Mouse (Mus musculus): Measurements from ENCODE around the gene Cracr2b. TPM values are rescaled to one million over a fixed set of nuclear protein-coding genes. Genes with fewer than 3 reads are reported as not detected.
A peak's percentile ranks its signal among the peaks of the same experiment; 100 is the strongest.

The Cracr2b gene
- polyA plus RNA-seq, 1 experiment from 2014 or later, result 8.1 TPM

GRCm38 (mm10) chr7:141458661-141459060 lies 2.2 kb upstream of the Cracr2b start:
- 91% methylated on average over 11 of the region's 11 CpGs for whole genome bisulfite sequencing
- Histone ChIP-seq H3K4me2 (replicated peaks) (no peak overlapping the region), H3K4me3 (replicated peaks; ENCODE audit: low read length) (no peak overlapping the region), H3K27ac (no peak overlapping the region), H3K4me1 (replicated peaks; ENCODE audit: control insufficient read depth, insufficient read depth, low read length) (peaks cover 11% of the 10 kb centered on the region; the same call in 1 of the 2 replicates), H3K9me3 (ENCODE audit: control insufficient read depth, low read length) (no peaks in the 10 kb centered on the region), H3K9ac (no peak overlapping the region), H3K36me3 (replicated peaks; ENCODE audit: control insufficient read depth, insufficient read depth) (peaks cover 11% of the 10 kb centered on the region), H3K27me3 (ENCODE audit: control insufficient read depth, insufficient read depth, low read length) (peaks cover 42% of the 10 kb centered on the region)
- DNase-seq (ENCODE audit: low spot score) (no peak), ATAC-seq (ENCODE audit: low FRiP score) (no peak)

GRCm38 (mm10) chr7:141459301-141459711 lies 1.6 kb upstream of the Cracr2b start:
- H3K9ac ChIP-seq, result no peak overlapping the region
- H3K9me3 ChIP-seq (ENCODE audit: control insufficient read depth, low read length), result no peaks in the 10 kb centered on the region
- 94% methylated on average over 17 of the region's 17 CpGs for WGBS
- DNase-seq (ENCODE audit: low spot score), result no peak
- no peak for ATAC-seq (ENCODE audit: low FRiP score)
- H3K27me3 ChIP-seq (ENCODE audit: control insufficient read depth, insufficient read depth, low read length), result peaks cover 49% of the 10 kb centered on the region
- no peak overlapping the region for H3K27ac ChIP-seq
- peaks cover 11% of the 10 kb centered on the region for H3K36me3 ChIP-seq (replicated peaks; ENCODE audit: control insufficient read depth, insufficient read depth)
- no peak overlapping the region for H3K4me3 ChIP-seq (replicated peaks; ENCODE audit: low read length)
- H3K4me1 ChIP-seq (replicated peaks; ENCODE audit: control insufficient read depth, insufficient read depth, low read length), result peaks cover 11% of the 10 kb centered on the region; the same call in 1 of the 2 replicates
- no peak overlapping the region for H3K4me2 ChIP-seq (replicated peaks)

- Histone ChIP-seq H3K9ac (no peak overlapping the region), H3K36me3 (replicated peaks; ENCODE audit: control insufficient read depth, insufficient read depth) (peaks cover 11% of the 10 kb centered on the region), H3K4me3 (replicated peaks; ENCODE audit: low read length) (no peak overlapping the region), H3K4me2 (replicated peaks) (no peak overlapping the region), H3K27me3 (ENCODE audit: control insufficient read depth, insufficient read depth, low read length) (peaks cover 55% of the 10 kb centered on the region), H3K9me3 (ENCODE audit: control insufficient read depth, low read length) (no peaks in the 10 kb centered on the region), H3K4me1 (replicated peaks; ENCODE audit: control insufficient read depth, insufficient read depth, low read length) (peaks cover 9% of the 10 kb centered on the region; the same call in 1 of the 2 replicates), H3K27ac (no peak overlapping the region)
- DNase-seq (ENCODE audit: low spot score) (no peak), ATAC-seq (ENCODE audit: low FRiP score) (no peak)
- WGBS, result 87% methylated on average over 5 of the region's 5 CpGs
Observed at GRCm38 (mm10) chr7:141460001-141460390, 898 bp upstream of the Cracr2b start.

- Histone ChIP-seq H3K4me2 (replicated peaks) (peak overlapping the region; percentile 58), H3K27ac (no peak overlapping the region), H3K36me3 (replicated peaks; ENCODE audit: control insufficient read depth, insufficient read depth) (peaks cover 11% of the 10 kb centered on the region), H3K9ac (peak overlapping the region; percentile 58), H3K27me3 (ENCODE audit: control insufficient read depth, insufficient read depth, low read length) (peaks cover 73% of the 10 kb centered on the region), H3K4me1 (replicated peaks; ENCODE audit: control insufficient read depth, insufficient read depth, low read length) (peaks cover 1% of the 10 kb centered on the region; the same call in 1 of the 2 replicates), H3K4me3 (replicated peaks; ENCODE audit: low read length) (peak overlapping the region; percentile 34), H3K9me3 (ENCODE audit: control insufficient read depth, low read length) (no peaks in the 10 kb centered on the region)
- 3% methylated on average over 56 of the region's 59 CpGs for WGBS
- ATAC-seq (ENCODE audit: low FRiP score) (no peak), DNase-seq (ENCODE audit: low spot score) (no peak)
Observed at GRCm38 (mm10) chr7:141461521-141462332, 833 bp downstream of the Cracr2b start.

GRCm38 (mm10) chr7:141462333-141462821 lies 1.5 kb downstream of the Cracr2b start:
- ATAC-seq (ENCODE audit: low FRiP score), result no peak
- H3K4me1 ChIP-seq (replicated peaks; ENCODE audit: control insufficient read depth, insufficient read depth, low read length), result peaks cover 6% of the 10 kb centered on the region; the same call in 1 of the 2 replicates
- no peak overlapping the region for H3K27ac ChIP-seq
- peaks cover 75% of the 10 kb centered on the region for H3K27me3 ChIP-seq (ENCODE audit: control insufficient read depth, insufficient read depth, low read length)
- no peak for DNase-seq (ENCODE audit: low spot score)
- H3K36me3 ChIP-seq (replicated peaks; ENCODE audit: control insufficient read depth, insufficient read depth), result peaks cover 11% of the 10 kb centered on the region
- peak overlapping the region; percentile 34; the same call in 1 of the 2 replicates for H3K4me3 ChIP-seq (replicated peaks; ENCODE audit: low read length)
- no peaks in the 10 kb centered on the region for H3K9me3 ChIP-seq (ENCODE audit: control insufficient read depth, low read length)
- H3K9ac ChIP-seq, result peak overlapping the region; percentile 58; the same call in 1 of the 2 replicates
- peak overlapping the region; percentile 58 for H3K4me2 ChIP-seq (replicated peaks)
- WGBS, result 15% methylated on average over 5 of the region's 5 CpGs

- WGBS, result 16% methylated on average over 12 of the region's 12 CpGs
- Histone ChIP-seq H3K27ac (no peak overlapping the region), H3K36me3 (replicated peaks; ENCODE audit: control insufficient read depth, insufficient read depth) (peaks cover 10% of the 10 kb centered on the region), H3K9me3 (ENCODE audit: control insufficient read depth, low read length) (no peaks in the 10 kb centered on the region), H3K27me3 (ENCODE audit: control insufficient read depth, insufficient read depth, low read length) (peaks cover 75% of the 10 kb centered on the region), H3K4me2 (replicated peaks) (peak overlapping the region; percentile 36; the same call in 1 of the 2 replicates), H3K9ac (no peak overlapping the region), H3K4me3 (replicated peaks; ENCODE audit: low read length) (no peak overlapping the region), H3K4me1 (replicated peaks; ENCODE audit: control insufficient read depth, insufficient read depth, low read length) (peaks cover 18% of the 10 kb centered on the region)
- ATAC-seq (ENCODE audit: low FRiP score) (no peak), DNase-seq (ENCODE audit: low spot score) (no peak)
Observed at GRCm38 (mm10) chr7:141463824-141464602, 3.1 kb downstream of the Cracr2b start.

GRCm38 (mm10) chr7:141464603-141465201 lies 3.8 kb downstream of the Cracr2b start:
- H3K27ac ChIP-seq, result no peak overlapping the region
- H3K9me3 ChIP-seq (ENCODE audit: control insufficient read depth, low read length), result no peaks in the 10 kb centered on the region
- peak overlapping the region; percentile 12 for H3K4me3 ChIP-seq (replicated peaks; ENCODE audit: low read length)
- peaks cover 3% of the 10 kb centered on the region for H3K36me3 ChIP-seq (replicated peaks; ENCODE audit: control insufficient read depth, insufficient read depth)
- peaks cover 72% of the 10 kb centered on the region for H3K27me3 ChIP-seq (ENCODE audit: control insufficient read depth, insufficient read depth, low read length)
- no peak for ATAC-seq (ENCODE audit: low FRiP score)
- no peak overlapping the region; the same call in 1 of the 2 replicates for H3K9ac ChIP-seq
- DNase-seq (ENCODE audit: low spot score), result no peak
- H3K4me1 ChIP-seq (replicated peaks; ENCODE audit: control insufficient read depth, insufficient read depth, low read length), result peaks cover 25% of the 10 kb centered on the region
- H3K4me2 ChIP-seq (replicated peaks), result peak overlapping the region; percentile 36
- WGBS, result 4% methylated on average over 38 of the region's 38 CpGs

GRCm38 (mm10) chr7:141465388-141466044 lies 4.6 kb downstream of the Cracr2b start:
- H3K4me2 ChIP-seq (replicated peaks), result no peak overlapping the region

More at GRCm38 (mm10) chr7:141465388-141466044, 4.6 kb downstream of the Cracr2b start:
- 47% methylated on average over 7 of the region's 10 CpGs for WGBS
- H3K4me1 ChIP-seq (replicated peaks; ENCODE audit: control insufficient read depth, insufficient read depth, low read length), result peaks cover 30% of the 10 kb centered on the region
- no peak overlapping the region; the same call in 1 of the 2 replicates for H3K9ac ChIP-seq
- ATAC-seq (ENCODE audit: low FRiP score) (no peak), DNase-seq (ENCODE audit: low spot score) (no peak)
- peaks cover 8% of the 10 kb centered on the region for H3K36me3 ChIP-seq (replicated peaks; ENCODE audit: control insufficient read depth, insufficient read depth)
- H3K27me3 ChIP-seq (ENCODE audit: control insufficient read depth, insufficient read depth, low read length), result peaks cover 65% of the 10 kb centered on the region
- H3K4me3 ChIP-seq (replicated peaks; ENCODE audit: low read length), result 0 out of 2 replicates have a peak overlapping the region, but pooled peaks have one; percentile 12
- H3K27ac ChIP-seq, result no peak overlapping the region
- no peaks in the 10 kb centered on the region for H3K9me3 ChIP-seq (ENCODE audit: control insufficient read depth, low read length)

All from hindbrain, embryonic 14.5 days (tissue).